Mouse (Mus musculus): Measurements from ENCODE around the gene Slc6a14. TPM values are rescaled to one million over a fixed set of nuclear protein-coding genes. Genes with fewer than 3 reads are reported as not detected.

Slc6a14 gene
- not detected in 2 replicates for polyA plus RNA-seq (2012; rRNA removed; ENCODE audit: low replicate concordance)

GRCm38 (mm10) chrX:21714829-21715228, at the start of gene Slc6a14:
TSS of gene Slc6a14 (plus strand) at chrX:21714896.

GRCm38 (mm10) chrX:21744997-21745396, 30.3 kb downstream of the Slc6a14 start, which contains the start of gene Gm28269:
TSS of gene Gm28269 (minus strand) at chrX:21745097.

Other genes starting within 250 kb of the Slc6a14 start
- gene Agtr2, start 230.4 kb upstream of the Slc6a14 start, polyA plus RNA-seq (2012; rRNA removed; ENCODE audit: low replicate concordance), result not detected in 2 replicates
- not detected in 2 replicates for gene Gm28269, start 30.2 kb downstream of the Slc6a14 start, polyA plus RNA-seq (2012; rRNA removed; ENCODE audit: low replicate concordance)

Measured in duodenum, adult 2 months (tissue).